Mouse (Mus musculus) testis, adult 2 months (tissue): ENCODE measurements around the gene Rp9.
"Not testable (repeated sequence)": the region's sequence is repeated elsewhere in the genome, so short reads cannot be mapped to it uniquely, and the experiment has no call there.

ENCODE experiments used
- CTCF ChIP-seq: fragments of 200-500 bp; IDR thresholded peaks from 2 replicates; pipeline ENCODE4 v1.5.1; 2012; ENCODE audit warnings: low read depth, mild to moderate bottlenecking, inconsistent platforms, low read length, moderate library complexity; ENCODE audit not compliant: control insufficient read depth, insufficient read depth, insufficient replicate concordance
- POLR2A ChIP-seq: fragments of 200-500 bp; IDR thresholded peaks from 2 replicates; pipeline ENCODE4 v1.6.1; 2012; ENCODE audit warnings: low read depth, mild to moderate bottlenecking, inconsistent platforms, low read length, moderate library complexity; ENCODE audit not compliant: control insufficient read depth

DNA sequence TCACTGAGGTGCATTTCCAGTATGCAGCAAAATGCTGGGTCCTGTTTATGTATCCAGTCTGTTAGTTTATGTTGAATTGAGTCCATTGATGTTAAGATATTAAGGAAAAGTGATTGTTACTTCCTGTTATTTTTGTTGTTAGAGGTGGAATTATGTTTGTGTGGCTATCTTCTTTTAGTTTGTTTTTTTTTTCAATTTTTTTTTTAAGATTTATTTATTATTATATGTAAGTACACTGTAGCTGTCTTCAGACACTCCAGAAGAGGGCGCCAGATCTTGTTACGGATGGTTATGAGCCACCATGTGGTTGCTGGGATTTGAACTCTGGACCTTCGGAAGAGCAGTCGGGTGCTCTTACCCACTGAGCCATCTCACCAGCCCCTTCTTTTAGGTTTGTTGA, 61.9 kb downstream of the Rp9 start:
- not testable (repeated sequence) for TF ChIP-seq CTCF, POLR2A
